Mouse (Mus musculus): ENCODE measurements around the gene Bcl2l14. TPM values are rescaled to one million over a fixed set of nuclear protein-coding genes. Genes with fewer than 3 reads are reported as not detected.

Gene Bcl2l14
- polyA plus RNA-seq, 1 experiment from 2014 or later: not detected

GRCm38 (mm10) chr6:134402914-134403683 lies 7.0 kb downstream of the Bcl2l14 start:
- no peaks in the 10 kb centered on the region for H3K27me3 ChIP-seq
- DNase-seq (ENCODE audit: low read depth, low spot score) (no peak), ATAC-seq (no peak)
- CTCF ChIA-PET: interaction anchor here (1.0 kb wide), 1 partner anchor 12 kb away, joined by 3 read pairs; no protein-coding TSS in a partner anchor
- in situ Hi-C loops (cut with MboI; ENCODE audit: low pct_unique_long_range_greater_than_20kb): no loop called here
- POLR2A ChIA-PET: no interaction called here
- peak; percentile 66 for TF ChIP-seq CTCF (IDR thresholded peaks at IDR 0.05)

GRCm38 (mm10) chr6:134403684-134404070 lies 7.6 kb downstream of the Bcl2l14 start:
- CTCF ChIA-PET: interaction anchor here (1.0 kb wide), 1 partner anchor 11 kb away, joined by 3 read pairs; no protein-coding TSS in a partner anchor
- TF ChIP-seq CTCF (IDR thresholded peaks at IDR 0.05): no peak
- in situ Hi-C loops (cut with MboI; ENCODE audit: low pct_unique_long_range_greater_than_20kb): no loop called here
- ATAC-seq (no peak), DNase-seq (ENCODE audit: low read depth, low spot score) (no peak)
- POLR2A ChIA-PET: no interaction called here
- no peaks in the 10 kb centered on the region for H3K27me3 ChIP-seq

GRCm38 (mm10) chr6:134407226-134407625 lies 11.1 kb downstream of the Bcl2l14 start:
- CTCF ChIA-PET: interaction anchor here (1.7 kb wide), 1 partner anchor 10 kb away, joined by 4 read pairs; no protein-coding TSS in a partner anchor
- peak; percentile 59 for DNase-seq (ENCODE audit: low read depth, low spot score)
- ATAC-seq: peak; percentile 85
- in situ Hi-C loops (cut with MboI; ENCODE audit: low pct_unique_long_range_greater_than_20kb): no loop called here
- no peaks in the 10 kb centered on the region for H3K27me3 ChIP-seq
- TF ChIP-seq CTCF (IDR thresholded peaks at IDR 0.05): no peak
- POLR2A ChIA-PET: interaction anchor here (1.5 kb wide), 1 partner anchor 14 kb away, joined by 3 read pairs; no protein-coding TSS in a partner anchor

- in situ Hi-C loops (cut with MboI; ENCODE audit: low pct_unique_long_range_greater_than_20kb): no loop called here
- H3K27me3 ChIP-seq: no peaks in the 10 kb centered on the region
- POLR2A ChIA-PET: no interaction called here
- CTCF ChIA-PET: interaction anchor here (1.7 kb wide), 1 partner anchor 10 kb away, joined by 3 read pairs; no protein-coding TSS in a partner anchor
- no peak for TF ChIP-seq CTCF (IDR thresholded peaks at IDR 0.05)
- ATAC-seq (no peak), DNase-seq (ENCODE audit: low read depth, low spot score) (no peak)
Observed at GRCm38 (mm10) chr6:134413706-134414531, 17.8 kb downstream of the Bcl2l14 start.

- in situ Hi-C loops (cut with MboI; ENCODE audit: low pct_unique_long_range_greater_than_20kb): no loop called here
- no peak for TF ChIP-seq CTCF (IDR thresholded peaks at IDR 0.05)
- ATAC-seq: no peak
- POLR2A ChIA-PET: no interaction called here
- DNase-seq (ENCODE audit: low read depth, low spot score): no peak
- H3K27me3 ChIP-seq: no peaks in the 10 kb centered on the region
- CTCF ChIA-PET: interaction anchor here (1.7 kb wide), 1 partner anchor 11 kb away, joined by 3 read pairs; no protein-coding TSS in a partner anchor
Observed at GRCm38 (mm10) chr6:134414532-134414883, 18.4 kb downstream of the Bcl2l14 start.

- DNase-seq (ENCODE audit: low read depth, low spot score) (no peak), ATAC-seq (no peak)
- H3K27me3 ChIP-seq: no peaks in the 10 kb centered on the region
- POLR2A ChIA-PET: interaction anchor here (0.6 kb wide), 1 partner anchor 12 kb away, joined by 3 read pairs; no protein-coding TSS in a partner anchor
- CTCF ChIA-PET: interaction anchor here (1.0 kb wide), 1 partner anchor 10 kb away, joined by 4 read pairs; no protein-coding TSS in a partner anchor
- no peak for TF ChIP-seq CTCF (IDR thresholded peaks at IDR 0.05)
- in situ Hi-C loops (cut with MboI; ENCODE audit: low pct_unique_long_range_greater_than_20kb): no loop called here
Observed at GRCm38 (mm10) chr6:134416556-134417105, 20.5 kb downstream of the Bcl2l14 start.

- POLR2A ChIA-PET: no interaction called here
- H3K27me3 ChIP-seq: no peaks in the 10 kb centered on the region
- CTCF ChIA-PET: interaction anchor here (1.3 kb wide), 1 partner anchor 190 kb away, joined by 4 read pairs; no protein-coding TSS in a partner anchor
- in situ Hi-C loops (cut with MboI; ENCODE audit: low pct_unique_long_range_greater_than_20kb): no loop called here
- no peak for TF ChIP-seq CTCF (IDR thresholded peaks at IDR 0.05)
- DNase-seq (ENCODE audit: low read depth, low spot score): no peak
- ATAC-seq: no peak
Observed at GRCm38 (mm10) chr6:134417886-134418285, 21.8 kb downstream of the Bcl2l14 start.

GRCm38 (mm10) chr6:134420375-134420774 lies 24.3 kb downstream of the Bcl2l14 start:
- DNase-seq (ENCODE audit: low read depth, low spot score) (no peak), ATAC-seq (no peak)
- POLR2A ChIA-PET: no interaction called here
- CTCF ChIA-PET: interaction anchor here (0.7 to 1.4 kb wide), 4 partner anchors 8 to 195 kb away, joined by 3 to 5 read pairs (median 3); no protein-coding TSS in a partner anchor
- in situ Hi-C loops (cut with MboI; ENCODE audit: low pct_unique_long_range_greater_than_20kb): no loop called here
- no peak for TF ChIP-seq CTCF (IDR thresholded peaks at IDR 0.05)
- H3K27me3 ChIP-seq: no peaks in the 10 kb centered on the region

GRCm38 (mm10) chr6:134421921-134422320 lies 25.8 kb downstream of the Bcl2l14 start:
- DNase-seq (ENCODE audit: low read depth, low spot score): no peak
- CTCF ChIA-PET: interaction anchor here (0.7 kb wide), 1 partner anchor 185 kb away, joined by 3 read pairs; no protein-coding TSS in a partner anchor
- POLR2A ChIA-PET: no interaction called here
- no peaks in the 10 kb centered on the region for H3K27me3 ChIP-seq
- no peak for ATAC-seq
- TF ChIP-seq CTCF (IDR thresholded peaks at IDR 0.05): no peak
- in situ Hi-C loops (cut with MboI; ENCODE audit: low pct_unique_long_range_greater_than_20kb): no loop called here

GRCm38 (mm10) chr6:134425216-134425717 lies 29.1 kb downstream of the Bcl2l14 start:
- DNase-seq (ENCODE audit: low read depth, low spot score) (no peak), ATAC-seq (peak; percentile 55)
- ChIA-PET POLR2A (no interaction called here), CTCF (interaction anchor here (0.7 to 4.3 kb wide), 3 partner anchors 9 to 182 kb away, joined by 3 to 27 read pairs (median 3); no protein-coding TSS in a partner anchor)
- peak; percentile 69 for TF ChIP-seq CTCF (IDR thresholded peaks at IDR 0.05)
- no peaks in the 10 kb centered on the region for H3K27me3 ChIP-seq
- in situ Hi-C loops (cut with MboI; ENCODE audit: low pct_unique_long_range_greater_than_20kb): no loop called here
